Mouse (Mus musculus): ENCODE data around the gene Rce1.
A peak's percentile ranks its signal among the peaks of the same experiment; 100 is the strongest.

DNA sequence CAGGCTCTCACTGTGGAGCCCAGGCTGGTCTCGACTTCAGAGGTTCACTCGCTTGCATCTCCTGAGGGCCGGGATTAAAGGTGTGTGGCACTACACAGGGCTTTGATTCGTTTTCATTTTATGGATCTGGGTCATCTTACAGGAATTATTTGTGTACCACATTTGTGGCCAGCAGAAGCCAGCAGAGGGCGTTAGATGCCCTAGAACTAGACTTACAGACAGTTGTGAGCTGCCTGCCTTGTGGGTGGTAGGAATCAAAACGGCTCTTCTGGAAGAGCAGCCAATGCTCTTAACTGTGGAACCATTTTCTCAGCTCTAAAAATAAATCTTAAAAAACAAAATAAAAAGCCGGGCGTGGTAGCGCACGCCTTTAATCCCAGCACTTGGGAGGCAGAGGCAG, 18.8 kb upstream of the Rce1 start:
- TF ChIP-seq CTCF (IDR thresholded peaks at IDR 0.05; ENCODE audit: low read depth) = peak; percentile 51
- TF ChIP-seq EP300 (IDR thresholded peaks at IDR 0.05; ENCODE audit: low read depth) = no peak
